Mouse (Mus musculus) left cerebral cortex, postnatal 36 days (tissue): ENCODE results near the gene Rbm24. TPM values are rescaled to one million over a fixed set of nuclear protein-coding genes. Genes with fewer than 3 reads are reported as not detected.

Experiments
- DNase-seq, 2 experiments: peaks; one replicate each; pipeline ENCODE4 v3.0.0; 2021 to 2022; ENCODE audit warnings: low spot score in 2 of 2, mixed read lengths in 1 of 2
- intact Hi-C: fragments of 180-260 bp; cut with DNase I; formaldehyde crosslinking; loops from one replicate; pipeline ENCODE4 v1.15.1; 2025
- total RNA-seq, 2 experiments: library from RNA; stranded (reverse); gene quantifications; 2 replicates each; pipeline ENCODE4 v1.2.3; 2021

Rbm24 gene
- total RNA-seq, 2 experiments from 2014 or later, result 19.7 to 23.8 TPM

- no peak for DNase-seq
- intact Hi-C loops, result no loop called here
These were observed 10.7 kb downstream of the Rbm24 start for GRCm38 (mm10) chr13:46428964-46429363.

GRCm38 (mm10) chr13:46429866-46430265 lies 11.6 kb downstream of the Rbm24 start:
- no peak for DNase-seq
- intact Hi-C loops, result no loop called here

- DNase-seq, result no peak
- intact Hi-C loops, result no loop called here
These were observed 15.8 kb downstream of the Rbm24 start for GRCm38 (mm10) chr13:46433880-46434560.

GRCm38 (mm10) chr13:46438960-46439359 lies 20.7 kb downstream of the Rbm24 start:
- intact Hi-C loops, result no loop called here
- DNase-seq, result no peak

GRCm38 (mm10) chr13:46444021-46444420 lies 25.8 kb downstream of the Rbm24 start:
- intact Hi-C loops, result no loop called here
- DNase-seq, result no peak

DNA sequence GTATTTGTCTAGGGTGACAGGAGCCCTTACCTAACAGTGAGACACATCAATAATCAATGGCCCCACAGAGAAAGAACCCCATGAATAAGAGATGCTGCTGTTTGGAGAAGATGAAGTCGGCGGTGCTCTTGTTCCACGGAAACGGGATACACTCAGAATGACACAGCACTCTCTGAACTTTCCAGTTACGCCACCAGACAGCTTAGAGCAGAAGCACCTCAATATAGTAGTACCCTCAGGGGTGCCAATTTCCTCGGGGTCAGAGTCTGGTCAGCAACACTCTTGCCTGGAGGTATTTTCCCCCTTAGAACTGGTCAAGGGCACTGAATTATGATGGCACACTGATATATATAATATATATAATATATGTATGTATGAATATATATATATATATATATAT lies 27.8 kb downstream of the Rbm24 start:
- DNase-seq, result no peak
- intact Hi-C loops, result no loop called here

GRCm38 (mm10) chr13:46448276-46448675 lies 30.0 kb downstream of the Rbm24 start:
- no peak for DNase-seq
- intact Hi-C loops, result no loop called here

- intact Hi-C loops, result no loop called here
- DNase-seq, result no peak
These were observed 31.7 kb downstream of the Rbm24 start for GRCm38 (mm10) chr13:46449955-46450354.

GRCm38 (mm10) chr13:46450623-46451022 lies 32.4 kb downstream of the Rbm24 start:
- intact Hi-C loops, result no loop called here
- no peak for DNase-seq

GRCm38 (mm10) chr13:46451548-46451947 lies 33.3 kb downstream of the Rbm24 start:
- no peak for DNase-seq
- intact Hi-C loops, result no loop called here

- DNase-seq, result no peak
- intact Hi-C loops, result no loop called here
These were observed 41.3 kb downstream of the Rbm24 start for GRCm38 (mm10) chr13:46459546-46459945.

- peak; percentile 25 to 34 for DNase-seq
These were observed 44.0 kb downstream of the Rbm24 start for GRCm38 (mm10) chr13:46462280-46462679.

GRCm38 (mm10) chr13:46463764-46464163 lies 45.5 kb downstream of the Rbm24 start:
- no peak for DNase-seq
- intact Hi-C loops, result no loop called here

More at GRCm38 (mm10) chr13:46462280-46462679, 44.0 kb downstream of the Rbm24 start:
- intact Hi-C loops, result no loop called here

DNA sequence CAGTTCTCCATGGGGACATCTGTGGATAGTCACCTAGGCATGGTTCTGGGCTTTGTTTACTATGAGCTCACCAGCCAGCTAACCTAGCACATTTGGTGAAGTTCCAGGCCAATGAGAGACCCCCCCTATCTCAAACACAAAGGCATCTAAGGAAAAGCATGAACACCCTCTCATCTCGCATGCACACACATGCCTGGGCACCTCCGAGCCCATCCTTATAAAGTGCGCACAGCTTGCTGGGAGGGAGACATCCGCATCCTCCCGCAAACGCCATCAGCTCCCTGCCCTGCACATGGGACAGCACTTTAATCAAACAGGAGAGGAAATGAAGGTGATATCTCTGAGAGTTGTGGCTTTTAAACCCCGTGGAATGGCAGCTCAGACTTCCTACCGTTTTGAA lies 50.0 kb downstream of the Rbm24 start:
- intact Hi-C loops, result no loop called here
- no peak for DNase-seq

- DNase-seq, result no peak
These were observed 51.3 kb downstream of the Rbm24 start for GRCm38 (mm10) chr13:46469536-46469935.

More at GRCm38 (mm10) chr13:46469536-46469935, 51.3 kb downstream of the Rbm24 start:
- intact Hi-C loops, result no loop called here

Other genes with a start within 250 kb of the Rbm24 start
- gene Stmnd1, start 144.7 kb upstream of the Rbm24 start, total RNA-seq, result not detected
- gene Cap2, start 83.4 kb downstream of the Rbm24 start, total RNA-seq, result 100 to 1,000 TPM; 240 to 264 TPM